Mouse (Mus musculus) liver, postnatal 0 days (tissue): ENCODE results near the gene Apol11b. TPM values are rescaled to one million over a fixed set of nuclear protein-coding genes. Genes with fewer than 3 reads are reported as not detected.
"Not testable (repeated sequence)": the region's sequence is repeated elsewhere in the genome, so short reads cannot be mapped to it uniquely, and the experiment has no call there.

Experiments
- ATAC-seq: fragments of 200-750 bp; cut with Nextera tagmentation; 2 replicates; pipeline ENCODE4 v1.8.0; 2017; ENCODE audit warnings: mild to moderate bottlenecking, moderate library complexity
- DNase-seq: peaks from one replicate; pipeline ENCODE4 v3.0.0-alpha.2; 2016
- H3K27ac ChIP-seq: fragments of 300-500 bp; sonication (generic); 2 replicates; pipeline ENCODE4 v1.5.1; 2014; ENCODE audit warnings: antibody characterized with exemption, moderate library complexity, mild to moderate bottlenecking, low read depth
- H3K27me3 ChIP-seq: fragments of 300-500 bp; sonication (generic); 2 replicates; pipeline ENCODE4 v1.6.1; 2014; ENCODE audit warnings: low read length, control low read depth, mixed read lengths; ENCODE audit not compliant: insufficient read depth
- H3K36me3 ChIP-seq: fragments of 300-500 bp; sonication (generic); replicated peaks from 2 replicates; pipeline ENCODE4 v1.6.1; 2014; ENCODE audit warnings: mild to moderate bottlenecking, control low read depth, low read length, moderate library complexity, mixed read lengths; ENCODE audit not compliant: insufficient read depth
- H3K4me1 ChIP-seq: fragments of 300-500 bp; sonication (generic); 2 replicates; pipeline ENCODE4 v1.6.1; 2014; ENCODE audit warnings: antibody characterized with exemption, mild to moderate bottlenecking, control low read depth; ENCODE audit not compliant: insufficient read depth
- H3K4me2 ChIP-seq: fragments of 300-500 bp; sonication (generic); 2 replicates; pipeline ENCODE4 v1.6.1; 2014; ENCODE audit warnings: low read depth, mild to moderate bottlenecking, low read length, moderate library complexity, mixed read lengths
- H3K4me3 ChIP-seq: fragments of 300-500 bp; sonication (generic); 2 replicates; pipeline ENCODE4 v1.5.1; 2014; ENCODE audit warnings: low read depth, low read length
- H3K9ac ChIP-seq: fragments of 300-500 bp; sonication (generic); replicated peaks from 2 replicates; pipeline ENCODE4 v1.6.1; 2014; ENCODE audit warnings: mild to moderate bottlenecking, moderate library complexity
- H3K9me3 ChIP-seq: fragments of 300-500 bp; sonication (generic); 2 replicates; pipeline ENCODE4 v1.6.1; 2016; ENCODE audit warnings: mild to moderate bottlenecking, control low read depth, low read length, mixed read lengths
- CTCF ChIP-seq: sonication (generic); IDR thresholded peaks from 2 replicates; pipeline ENCODE4 v1.5.1; 2016; ENCODE audit warnings: antibody characterized with exemption, low read depth
- EP300 ChIP-seq: IDR thresholded peaks from 2 replicates; pipeline ENCODE4 v1.6.1; 2016; ENCODE audit warnings: antibody characterized with exemption, low read depth, mild to moderate bottlenecking
- WGBS: fragments of 180-500 bp; shearing (Covaris S2); extraction: QIAGEN DNeasy Blood & Tissue Kit; methylation state at CpG from one replicate; pipeline ENCODE4 v1.1.7; 2014; ENCODE audit not compliant: insufficient replicate concordance; 5-methylcytosine and 5-hydroxymethylcytosine counted together
- polyA plus RNA-seq: library from polyadenylated mRNA; unstranded; fragments of >200 nt; fragmentation: Nextera tagmentation; extraction: Ambion mirVana; gene quantifications from 2 replicates; pipeline ENCODE4 v1.2.1, GENCODE M21; 2015

Gene Apol11b
- polyA plus RNA-seq, 1 experiment from 2014 or later: 2.7 TPM

DNA sequence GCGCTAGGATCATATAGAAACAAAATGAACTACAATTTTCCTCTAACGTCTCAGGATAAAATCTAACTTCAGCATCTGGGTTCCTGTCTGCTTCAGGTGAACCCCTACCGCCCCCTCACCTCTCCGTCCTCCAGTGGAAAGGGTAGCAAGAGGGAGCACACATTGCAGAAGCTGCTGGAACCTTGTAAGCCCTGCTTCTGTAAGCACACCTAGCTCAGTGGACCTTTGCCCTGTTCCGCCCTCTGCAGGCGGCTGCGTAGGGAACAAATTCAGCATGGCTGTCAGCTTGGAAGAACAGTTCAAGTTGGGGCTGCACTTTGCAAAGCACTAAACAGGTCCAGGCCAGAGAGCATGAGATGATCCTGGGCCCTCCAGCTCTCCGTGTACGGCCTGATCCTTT, 14.4 kb downstream of the Apol11b start:
- H3K9ac ChIP-seq, H3K27me3 ChIP-seq, H3K4me1 ChIP-seq, H3K36me3 ChIP-seq, H3K4me3 ChIP-seq, H3K27ac ChIP-seq, H3K4me2 ChIP-seq, H3K9me3 ChIP-seq, ATAC-seq: not testable (repeated sequence)
- peak; percentile 17 for DNase-seq
- peak; percentile 48 for TF ChIP-seq CTCF
- 49% methylated on average over 9 of the region's 9 CpGs for WGBS

- DNase-seq, ATAC-seq, H3K4me2 ChIP-seq, H3K9ac ChIP-seq, H3K27ac ChIP-seq, H3K27me3 ChIP-seq, H3K4me1 ChIP-seq, H3K9me3 ChIP-seq, H3K36me3 ChIP-seq, H3K4me3 ChIP-seq: not testable (repeated sequence)
- 55% methylated on average over 4 of the region's 4 CpGs for WGBS
Measured at GRCm38 (mm10) chr15:77626471-77626870, 16.6 kb downstream of the Apol11b start.

DNA sequence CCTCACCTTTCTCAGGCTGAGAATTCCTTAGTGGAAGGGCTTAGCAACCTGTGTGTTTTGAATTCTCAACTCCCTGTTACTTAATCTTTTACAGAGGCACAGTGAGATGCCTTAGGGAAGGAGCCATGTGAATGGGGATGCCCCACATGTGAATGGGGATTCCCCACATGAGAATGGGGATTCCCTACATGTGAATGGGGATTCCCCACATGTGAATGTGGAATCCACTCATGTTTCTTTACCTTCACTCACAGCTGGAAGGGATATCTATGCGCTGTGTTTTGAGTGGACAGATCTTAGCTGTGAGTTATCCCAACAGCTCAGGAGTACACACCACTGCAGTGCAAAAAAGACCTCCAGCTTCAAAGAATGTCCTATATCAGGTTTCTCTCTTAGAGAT, 18.4 kb downstream of the Apol11b start:
- no peak for TF ChIP-seq CTCF
- TF ChIP-seq EP300: no peak
- ATAC-seq (no peak), DNase-seq (no peak)
- no peak overlapping the region for H3K4me2 ChIP-seq
- H3K36me3 ChIP-seq: no peaks in the 10 kb centered on the region
- H3K4me1 ChIP-seq: no peaks in the 10 kb centered on the region
- H3K27me3 ChIP-seq: no peaks in the 10 kb centered on the region
- H3K27ac ChIP-seq: no peak overlapping the region
- H3K4me3 ChIP-seq: no peak overlapping the region
- H3K9ac ChIP-seq: no peak overlapping the region
- H3K9me3 ChIP-seq: no peaks in the 10 kb centered on the region
- WGBS: 89% methylated on average over 1 of the region's 1 CpGs

DNA sequence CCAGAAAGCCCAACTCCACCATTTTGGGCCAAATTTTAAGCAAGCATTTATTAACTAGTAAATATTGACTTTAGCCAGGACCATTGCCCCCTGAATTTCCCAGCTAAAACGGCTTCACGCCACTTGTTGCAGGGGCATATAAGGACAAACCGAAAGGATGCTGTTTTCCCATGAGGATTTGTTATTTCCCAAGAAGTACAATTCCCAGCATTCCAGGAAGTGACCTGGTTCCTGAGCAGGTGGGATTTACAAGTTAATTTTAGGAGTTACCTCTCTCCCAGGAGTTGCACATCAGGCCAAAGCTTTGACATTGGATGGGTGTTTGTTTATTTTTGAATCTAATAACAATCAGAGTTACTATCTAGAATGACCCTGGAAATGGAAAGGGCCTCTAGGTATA, 37.0 kb downstream of the Apol11b start:
- no peak overlapping the region for H3K4me3 ChIP-seq
- H3K27me3 ChIP-seq: no peaks in the 10 kb centered on the region
- no peaks in the 10 kb centered on the region for H3K9me3 ChIP-seq
- H3K4me1 ChIP-seq: no peaks in the 10 kb centered on the region
- H3K36me3 ChIP-seq: no peaks in the 10 kb centered on the region
- no peak overlapping the region for H3K4me2 ChIP-seq
- 77% methylated on average over 3 of the region's 3 CpGs for WGBS
- no peak overlapping the region for H3K27ac ChIP-seq
- DNase-seq (no peak), ATAC-seq (no peak)
- no peak overlapping the region for H3K9ac ChIP-seq
- TF ChIP-seq EP300: no peak
- no peak for TF ChIP-seq CTCF

GRCm38 (mm10) chr15:77598958-77599357, 44.1 kb downstream of the Apol11b start, which contains the start of gene Gm36245:
TSS of gene Gm36245 (plus strand) at chr15:77599258.
- TF ChIP-seq EP300 (no peak), CTCF (no peak)
- H3K9me3 ChIP-seq: no peaks in the 10 kb centered on the region
- H3K27me3 ChIP-seq: no peaks in the 10 kb centered on the region
- ATAC-seq: no peak
- DNase-seq: no peak
- no peak within 1 kb of the TSS for H3K27ac ChIP-seq
- no peaks in the 10 kb centered on the region for H3K4me1 ChIP-seq
- H3K4me2 ChIP-seq: no peak within 1 kb of the TSS
- 80% methylated on average over 1 of the region's 1 CpGs for WGBS
- H3K4me3 ChIP-seq: no peak within 1 kb of the TSS
- H3K36me3 ChIP-seq: no peaks in the 10 kb centered on the region
- no peak within 1 kb of the TSS for H3K9ac ChIP-seq

DNA sequence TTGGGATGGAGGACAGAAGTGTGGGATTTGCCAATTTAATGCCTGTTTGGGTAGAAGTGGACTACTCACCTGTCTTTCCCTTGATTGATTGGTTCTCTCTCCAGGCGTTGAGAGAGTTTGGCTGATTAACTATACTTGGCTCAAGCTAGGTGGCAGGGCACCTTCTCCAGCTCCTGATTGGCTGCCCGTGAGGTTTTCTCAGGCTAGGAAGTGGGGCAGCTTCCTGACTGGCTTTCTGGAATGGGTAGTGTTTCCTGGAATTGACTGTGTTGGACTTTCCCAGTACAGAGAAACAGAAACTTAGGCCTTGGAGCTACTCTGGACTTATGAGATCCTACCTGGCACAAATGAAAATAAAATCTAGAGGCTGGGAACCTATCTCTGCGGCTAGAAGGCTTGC, 44.7 kb downstream of the Apol11b start:
- H3K27me3 ChIP-seq: no peaks in the 10 kb centered on the region
- TF ChIP-seq EP300: no peak
- TF ChIP-seq CTCF: no peak
- no peaks in the 10 kb centered on the region for H3K9me3 ChIP-seq
- H3K36me3 ChIP-seq: no peaks in the 10 kb centered on the region
- WGBS: 45% methylated on average over 3 of the region's 3 CpGs
- H3K4me1 ChIP-seq: no peaks in the 10 kb centered on the region
- no peak overlapping the region for H3K27ac ChIP-seq
- H3K4me2 ChIP-seq: no peak overlapping the region
- ATAC-seq (no peak), DNase-seq (no peak)
- H3K9ac ChIP-seq: no peak overlapping the region
- H3K4me3 ChIP-seq: no peak overlapping the region

- Histone ChIP-seq H3K4me3 (no peak within 1 kb of the TSS), H3K27me3 (no peaks in the 10 kb centered on the region), H3K36me3 (no peaks in the 10 kb centered on the region), H3K4me1 (no peaks in the 10 kb centered on the region), H3K9ac (no peak within 1 kb of the TSS), H3K4me2 (no peak within 1 kb of the TSS), H3K9me3 (no peaks in the 10 kb centered on the region), H3K27ac (no peak within 1 kb of the TSS)
- DNase-seq (no peak), ATAC-seq (no peak)
- 52% methylated on average over 5 of the region's 5 CpGs for WGBS
- no peak for TF ChIP-seq CTCF
- TF ChIP-seq EP300: no peak
Measured at GRCm38 (mm10) chr15:77595961-77596360, 47.1 kb downstream of the Apol11b start, which contains the start of gene Apol10b. TSS of gene Apol10b (minus strand) at chr15:77596125.
